Mouse (Mus musculus): Measurements from ENCODE around the gene Gm28038. TPM values are rescaled to one million over a fixed set of nuclear protein-coding genes. Genes with fewer than 3 reads are reported as not detected.
A peak's percentile ranks its signal among the peaks of the same experiment; 100 is the strongest.

The Gm28038 gene
- total and polyA plus RNA-seq, 3 experiments: not detected

- H3K4me3 ChIP-seq (ENCODE audit: control insufficient read depth in 1 of 2, insufficient read depth in 1 of 2, low read depth in 2 of 2, low read length in 2 of 2): peak within 1 kb of the TSS; percentile 89 to 93
- peaks cover 0 to 14% of the 10 kb centered on the region in 2 experiments; a peak in 3 of 4 replicates for H3K4me1 ChIP-seq (ENCODE audit: control insufficient read depth in 1 of 2, insufficient read depth in 2 of 2, low read length in 2 of 2)
- peak within 1 kb of the TSS; percentile 50 for H3K27ac ChIP-seq (ENCODE audit: control insufficient read depth, low read depth, low read length)
- H3K9ac ChIP-seq (ENCODE audit: control insufficient read depth, low read depth, low read length, poor library complexity, severe bottlenecking): peak within 1 kb of the TSS; percentile 93
- no peaks in the 10 kb centered on the region for H3K27me3 ChIP-seq (ENCODE audit: control insufficient read depth in 1 of 2, insufficient read depth in 2 of 2, low read length in 2 of 2)
- TF ChIP-seq ZKSCAN1 (IDR thresholded peaks at IDR 0.05; ENCODE audit: low read depth, low read length): no peak
- TF ChIP-seq MXI1 (IDR thresholded peaks at IDR 0.05; ENCODE audit: low read depth, low read length): peak; percentile 95
- TF ChIP-seq POLR2AphosphoS5 (IDR thresholded peaks at IDR 0.05; ENCODE audit: borderline replicate concordance, low read depth, low read length): no peak
- TF ChIP-seq MYC (IDR thresholded peaks at IDR 0.05; ENCODE audit: low read depth, low read length): peak; percentile 48; the same call in 1 of the 2 replicates
- TF ChIP-seq USF1 (IDR thresholded peaks at IDR 0.05; ENCODE audit: low read depth, low read length): peak; percentile 100
- peak; percentile 72; the same call in 1 of the 2 replicates for TF ChIP-seq UBTF (IDR thresholded peaks at IDR 0.05; ENCODE audit: borderline replicate concordance, insufficient read depth, low read depth, low read length)
- peak; percentile 83; the same call in 1 of the 2 replicates for TF ChIP-seq SIN3A (IDR thresholded peaks at IDR 0.05; ENCODE audit: low read length)
- no peak for TF ChIP-seq ELF1 (IDR thresholded peaks at IDR 0.05; ENCODE audit: low read depth, low read length)
- TF ChIP-seq ZC3H11A (IDR thresholded peaks at IDR 0.05; ENCODE audit: low read depth, low read length): no peak
- TF ChIP-seq TAL1 (IDR thresholded peaks at IDR 0.05; ENCODE audit: low read length): no peak
- TF ChIP-seq NELFE (IDR thresholded peaks at IDR 0.05; ENCODE audit: low read depth, low read length): peak; percentile 90
- peak; percentile 93 for TF ChIP-seq MAX (IDR thresholded peaks at IDR 0.05; ENCODE audit: low read length)
- TF ChIP-seq ZNF384 (IDR thresholded peaks at IDR 0.05; ENCODE audit: low read depth, low read length): no peak
- peak; percentile 85 for TF ChIP-seq TBP (IDR thresholded peaks at IDR 0.05; ENCODE audit: low read depth, low read length)
- TF ChIP-seq TCF12 (IDR thresholded peaks at IDR 0.05; ENCODE audit: low read depth, low read length): peak; percentile 86
- TF ChIP-seq ZMIZ1 (IDR thresholded peaks at IDR 0.05; ENCODE audit: low read depth, low read length): peak; percentile 78; the same call in 1 of the 2 replicates
- TF ChIP-seq E2F4 (IDR thresholded peaks at IDR 0.05; ENCODE audit: borderline replicate concordance, low read depth, low read length): peak; percentile 64; the same call in 1 of the 2 replicates
- TF ChIP-seq NRF1 (IDR thresholded peaks at IDR 0.05; ENCODE audit: insufficient read depth, low read depth, low read length, poor library complexity, severe bottlenecking): 0 out of 2 replicates have a peak, but pooled peaks have one; percentile 28
- TF ChIP-seq RAD21 (IDR thresholded peaks at IDR 0.05; ENCODE audit: low read depth, low read length): no peak
- no peak; the same call in 1 of the 2 replicates for TF ChIP-seq KAT2A (conservative IDR thresholded peaks at IDR 0.05; ENCODE audit: low read depth, low read length)
- TF ChIP-seq USF2 (IDR thresholded peaks at IDR 0.05; ENCODE audit: borderline replicate concordance in 1 of 2, insufficient read depth in 1 of 2, low read depth in 1 of 2, low read length in 2 of 2): peak; percentile 83 to 97
- peak; percentile 61; the same call in 1 of the 2 replicates for TF ChIP-seq MAZ (IDR thresholded peaks at IDR 0.05; ENCODE audit: low read depth, low read length)
- no peak for TF ChIP-seq GABPA (IDR thresholded peaks at IDR 0.05; ENCODE audit: low read depth, low read length)
- TF ChIP-seq POLR2A (IDR thresholded peaks at IDR 0.05; ENCODE audit: control insufficient read depth in 1 of 2, insufficient read depth in 1 of 2, low read depth in 1 of 2, low read length in 2 of 2, poor library complexity in 1 of 2): peak; percentile 88 to 98
- peak; percentile 85 for TF ChIP-seq HCFC1 (IDR thresholded peaks at IDR 0.05; ENCODE audit: low read depth, low read length)
- TF ChIP-seq POLR2AphosphoS2 (IDR thresholded peaks at IDR 0.05; ENCODE audit: low read length): peak; percentile 74; the same call in 1 of the 2 replicates
- H3K9me3 ChIP-seq (replicated peaks; ENCODE audit: insufficient read depth, low read length): no peaks in the 10 kb centered on the region
- peak; percentile 96 for DNase-seq (ENCODE audit: low read depth, low spot score)
- H3K36me3 ChIP-seq (ENCODE audit: control insufficient read depth in 1 of 2, insufficient read depth in 2 of 2, low read length in 2 of 2): peaks cover 0 to 12% of the 10 kb centered on the region in 2 experiments; a peak in 3 of 4 replicates
- peaks cover 48% of the 10 kb centered on the region for H3K79me2 ChIP-seq (ENCODE audit: control insufficient read depth, insufficient read depth, low read length, poor library complexity)
Observed at GRCm38 (mm10) chr2:30286192-30287026, 5.6 kb downstream of the Gm28038 start, which contains the start of the genes Dolk and Nup188. Dolk (minus strand) TSS chr2:30286334. Nup188 (plus strand) TSS chr2:30286397.

Measured in MEL (cell line).